Mouse (Mus musculus): ENCODE data around the gene Dab2ip.

Dab2ip gene

GRCm38 (mm10) chr2:35598819-35599218 lies 40.8 kb downstream of the Dab2ip start:
- DNase-seq = no peak

GRCm38 (mm10) chr2:35601665-35602064 lies 43.6 kb downstream of the Dab2ip start:
- DNase-seq = no peak

GRCm38 (mm10) chr2:35607476-35607875 lies 49.4 kb downstream of the Dab2ip start:
- no peak for DNase-seq

GRCm38 (mm10) chr2:35608856-35609255 lies 50.8 kb downstream of the Dab2ip start:
- DNase-seq = no peak

GRCm38 (mm10) chr2:35609317-35609716 lies 51.3 kb downstream of the Dab2ip start:
- DNase-seq = peak; percentile 56

GRCm38 (mm10) chr2:35610168-35610951 lies 52.3 kb downstream of the Dab2ip start:
- peak; percentile 81 for DNase-seq

- no peak for DNase-seq
Measured at GRCm38 (mm10) chr2:35610976-35611375, 52.9 kb downstream of the Dab2ip start.

- DNase-seq = peak; percentile 43
Measured at GRCm38 (mm10) chr2:35611645-35612044, 53.6 kb downstream of the Dab2ip start.

- DNase-seq = no peak
Measured at GRCm38 (mm10) chr2:35612297-35612696, 54.2 kb downstream of the Dab2ip start.

- no peak for DNase-seq
Measured at GRCm38 (mm10) chr2:35613946-35614353, 55.9 kb downstream of the Dab2ip start.

GRCm38 (mm10) chr2:35614411-35614810 lies 56.3 kb downstream of the Dab2ip start:
- DNase-seq = no peak

GRCm38 (mm10) chr2:35615366-35615765 lies 57.3 kb downstream of the Dab2ip start:
- DNase-seq = no peak

- no peak for DNase-seq
Measured at GRCm38 (mm10) chr2:35615977-35616376, 57.9 kb downstream of the Dab2ip start.

GRCm38 (mm10) chr2:35616891-35617658 lies 59.0 kb downstream of the Dab2ip start:
- no peak for DNase-seq

- DNase-seq = no peak
Measured at GRCm38 (mm10) chr2:35618981-35619380, 60.9 kb downstream of the Dab2ip start.

GRCm38 (mm10) chr2:35619532-35619931 lies 61.5 kb downstream of the Dab2ip start:
- DNase-seq = no peak

GRCm38 (mm10) chr2:35620364-35621224 lies 62.5 kb downstream of the Dab2ip start:
- no peak for DNase-seq

GRCm38 (mm10) chr2:35621225-35621519 lies 63.1 kb downstream of the Dab2ip start:
- DNase-seq = no peak

GRCm38 (mm10) chr2:35621796-35622195 lies 63.7 kb downstream of the Dab2ip start:
- no peak for DNase-seq

GRCm38 (mm10) chr2:35622261-35623103 lies 64.4 kb downstream of the Dab2ip start:
- no peak for DNase-seq

- DNase-seq = no peak
Measured at GRCm38 (mm10) chr2:35623104-35623377, 65.0 kb downstream of the Dab2ip start.

GRCm38 (mm10) chr2:35623431-35624148 lies 65.5 kb downstream of the Dab2ip start:
- no peak for DNase-seq
